Mouse (Mus musculus): ENCODE data around the gene Fam169a.

GRCm38 (mm10) chr13:97121341-97121740 lies 54.3 kb downstream of the Fam169a start:
- no peak for TF ChIP-seq CTCF (IDR thresholded peaks at IDR 0.05; ENCODE audit: insufficient read depth, low read depth, low read length)
- no peak for TF ChIP-seq POLR2A (IDR thresholded peaks at IDR 0.05; ENCODE audit: insufficient read depth, low read depth, low read length)
